Mouse (Mus musculus): ENCODE measurements at regions not wholly inside any gene's neighbourhood (a gene's known extent, or its start where the extent isn't known, plus 50 kb on each side); places are given as distances from the start of the nearest gene placed in this dataset.

DNA sequence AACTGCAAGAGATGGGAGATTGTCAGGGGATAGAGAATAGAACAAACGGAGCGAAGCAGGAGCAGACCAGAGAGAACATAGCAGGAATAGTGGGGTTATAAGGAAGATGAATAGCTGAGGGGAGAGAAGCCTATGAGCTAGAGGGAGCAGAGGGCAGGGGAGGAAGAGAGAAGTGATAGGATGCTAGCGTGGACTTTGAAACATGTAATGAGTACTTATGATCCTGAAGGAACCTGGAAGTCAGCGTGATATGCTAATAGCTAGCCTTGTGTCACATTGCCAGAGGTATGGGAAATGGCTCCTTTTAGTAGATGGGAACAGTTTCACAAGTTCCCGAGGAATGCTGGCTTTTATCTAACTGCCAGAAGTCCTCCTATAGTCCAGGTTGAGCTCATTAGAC lies 51.8 kb downstream of the Calml3 start:
- DNase-seq (ENCODE audit: low read depth, low spot score) = no peak

DNA sequence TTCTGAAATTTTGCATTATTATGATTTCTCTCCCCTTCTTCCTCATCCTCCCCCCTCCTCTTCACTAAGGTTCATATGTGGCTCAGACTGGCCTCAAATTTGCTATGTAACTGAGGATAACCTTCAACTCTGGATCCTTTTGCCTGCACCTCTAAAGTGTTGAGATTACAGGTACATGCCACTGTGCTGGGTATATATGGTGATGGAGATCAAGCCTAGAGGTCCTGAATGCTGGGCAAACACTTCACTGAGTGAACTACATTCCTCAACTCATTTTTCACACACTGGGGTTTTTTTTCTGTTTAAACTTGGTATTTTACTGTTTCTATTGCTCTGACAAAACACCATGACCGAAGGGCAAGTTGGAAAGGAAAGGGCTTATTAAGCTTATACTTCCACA lies 52.9 kb downstream of the Calml3 start:
- DNase-seq (ENCODE audit: low read depth, low spot score) = no peak

DNA sequence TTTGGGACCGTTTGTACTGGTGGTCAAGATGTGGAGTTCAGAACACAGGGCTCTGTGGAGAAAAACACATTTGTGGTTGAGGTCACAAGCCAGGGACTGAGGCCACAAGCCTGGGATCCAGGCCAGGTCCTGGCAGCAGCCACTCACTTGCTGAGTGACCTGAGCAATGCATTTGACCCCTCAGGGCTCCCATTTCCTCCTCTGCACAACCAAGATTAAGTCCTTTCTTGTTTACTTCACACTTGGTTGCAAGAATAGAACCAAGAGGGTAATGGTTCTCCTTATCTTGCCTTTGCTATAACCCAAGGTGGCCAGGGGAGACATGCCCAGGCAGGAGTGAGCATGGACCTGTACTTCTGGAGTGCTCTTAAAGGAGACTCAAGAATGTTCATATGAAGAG lies 53.4 kb downstream of the Calml3 start:
- peak; percentile 70 for DNase-seq (ENCODE audit: low read depth, low spot score)

DNA sequence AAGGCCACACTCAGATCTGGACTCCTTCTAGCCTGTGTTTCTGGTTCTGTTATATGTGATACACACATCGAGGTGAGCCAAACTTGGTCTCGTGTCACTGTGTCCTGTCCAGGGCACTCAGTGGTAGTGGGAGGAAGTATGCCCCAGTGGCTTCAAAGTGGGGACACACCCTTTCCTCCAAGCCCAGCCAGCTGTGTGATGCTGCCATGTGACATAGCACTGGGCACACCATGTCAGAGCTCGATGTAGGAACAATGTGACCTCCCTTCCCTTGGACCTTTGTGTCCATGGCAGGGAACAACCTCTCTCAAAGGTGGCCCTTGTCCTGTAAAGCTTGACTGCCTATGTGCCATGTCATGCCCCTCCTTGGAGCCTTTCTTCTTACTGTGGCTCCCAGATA lies 54.5 kb downstream of the Calml3 start:
- DNase-seq (ENCODE audit: low read depth, low spot score) = no peak

DNA sequence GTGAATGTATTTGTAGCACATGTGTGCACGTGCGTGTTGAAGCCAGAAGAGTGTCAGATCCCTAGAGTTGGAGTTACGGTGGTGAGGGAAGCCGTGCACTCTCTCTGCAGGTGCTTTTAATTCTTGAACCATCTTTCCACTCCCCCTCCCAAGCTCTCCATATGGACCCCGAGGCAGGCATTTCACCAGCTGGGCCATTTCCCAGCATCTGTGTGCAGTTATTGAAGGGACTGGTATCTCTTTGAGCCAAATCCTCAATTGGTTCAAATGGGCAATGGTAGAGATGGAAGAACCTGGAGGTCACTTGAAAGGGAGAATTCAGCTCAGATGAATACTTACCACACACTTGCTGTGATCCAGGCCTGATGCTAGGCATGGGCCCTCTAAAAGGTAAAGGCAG lies 55.3 kb downstream of the Calml3 start:
- no peak for DNase-seq (ENCODE audit: low read depth, low spot score)

DNA sequence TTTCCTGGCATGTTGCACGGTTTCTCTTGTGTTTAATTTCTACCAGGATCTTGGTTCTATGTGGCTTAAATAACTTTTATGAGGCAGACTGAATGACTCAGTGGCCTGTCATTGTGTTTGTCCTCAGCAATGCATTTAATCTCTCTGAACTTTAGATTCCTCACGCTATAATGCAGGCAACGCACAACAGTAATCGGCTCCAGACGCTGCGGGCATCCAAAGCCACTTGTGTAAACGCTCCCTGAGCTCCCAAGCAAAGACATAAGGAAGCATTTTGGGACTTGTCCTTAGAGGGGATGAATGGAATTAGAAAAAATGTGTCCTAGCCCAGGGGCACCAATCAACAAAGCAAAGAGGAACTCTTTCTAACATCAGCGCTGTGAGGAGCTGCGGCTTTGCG lies 57.6 kb downstream of the Calml3 start:
- peak; percentile 83 for DNase-seq (ENCODE audit: low read depth, low spot score)

DNA sequence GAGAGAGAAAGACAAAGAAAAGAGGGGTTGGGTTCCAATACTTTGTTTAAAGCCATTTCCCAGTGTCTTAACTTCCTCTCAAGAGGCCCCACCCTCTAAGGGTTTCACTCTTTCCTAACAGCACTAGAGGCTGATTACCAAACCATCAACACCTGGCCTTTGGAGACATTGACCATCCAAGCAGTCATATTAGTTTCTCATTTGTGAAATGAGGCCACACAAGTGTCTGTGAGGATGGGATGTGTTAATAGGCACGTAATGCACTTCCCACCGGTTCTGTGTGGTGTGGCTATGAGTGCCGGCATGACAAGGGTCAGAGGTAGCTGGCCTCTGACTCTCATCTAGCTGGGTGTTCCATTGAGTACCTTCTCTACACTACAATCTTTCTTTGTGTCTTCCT lies 59.2 kb downstream of the Calml3 start:
- DNase-seq (ENCODE audit: low read depth, low spot score) = no peak

DNA sequence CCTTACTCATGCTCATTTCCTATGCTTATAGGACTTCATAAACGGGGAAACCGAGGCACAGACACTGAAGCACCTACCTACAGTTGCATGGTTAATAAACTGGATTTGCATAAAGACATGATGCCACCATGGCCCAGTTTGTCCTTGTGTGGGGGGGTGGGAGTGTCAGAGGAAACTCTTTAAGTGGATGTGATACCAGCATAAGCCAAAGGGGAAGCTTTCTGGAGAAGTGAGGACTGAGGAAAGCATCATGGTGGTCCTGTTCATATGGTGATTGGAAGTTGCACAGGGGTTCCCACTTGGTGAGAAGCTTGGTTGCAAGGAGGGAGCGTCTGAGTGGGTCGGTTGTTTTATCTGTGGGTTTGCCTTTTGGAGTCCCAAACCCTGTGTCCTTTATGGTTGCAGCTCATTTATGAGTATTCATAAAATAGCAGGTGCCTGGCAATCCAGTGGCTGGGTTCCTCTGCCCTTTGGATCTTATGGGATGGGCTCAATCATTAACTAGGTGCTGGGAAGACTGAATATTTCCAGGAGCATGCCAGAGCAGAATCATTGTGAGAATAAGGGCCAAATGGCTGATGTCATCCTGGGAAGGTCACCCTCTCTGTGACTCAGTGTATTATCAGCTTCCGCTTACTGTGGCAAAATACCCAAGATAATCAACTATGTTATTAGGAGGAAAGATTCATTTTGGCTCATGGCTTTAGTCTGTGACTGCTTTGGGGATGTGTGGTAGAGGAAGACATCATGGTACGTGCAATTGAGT lies 60.2 kb downstream of the Calml3 start:
- DNase-seq (ENCODE audit: low read depth, low spot score) = peak; percentile 67

DNA sequence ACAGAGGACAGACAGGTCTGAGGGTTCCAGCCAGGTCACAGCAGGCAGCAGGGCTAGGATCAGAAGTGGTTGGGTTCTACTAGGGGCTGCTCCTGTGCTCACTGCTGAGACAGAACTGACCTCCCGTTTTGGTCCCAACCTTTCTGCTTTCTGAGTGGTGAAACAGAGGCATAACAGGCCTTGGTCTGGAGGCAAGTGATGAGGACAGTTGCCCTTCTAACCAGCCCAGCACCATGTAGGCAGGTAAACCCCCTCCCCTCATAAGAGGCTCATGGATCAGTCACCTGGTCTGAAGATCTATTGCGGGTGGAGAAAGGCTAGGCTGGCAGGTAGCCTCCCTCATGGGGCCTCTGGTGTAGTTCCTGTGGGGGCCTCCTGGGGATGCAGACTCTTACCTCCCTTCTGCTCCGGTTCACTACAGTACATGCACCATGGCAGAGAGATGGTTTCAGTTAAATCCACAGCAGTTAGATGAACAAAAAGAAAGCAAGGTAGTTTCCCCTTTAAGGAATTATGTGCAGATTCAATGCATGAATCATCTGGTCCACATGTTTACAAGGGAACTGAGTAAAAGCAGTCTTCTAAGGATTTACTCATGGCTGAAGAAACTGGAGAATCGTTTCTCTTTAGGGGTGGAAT lies 61.2 kb downstream of the Calml3 start:
- peak; percentile 74 for DNase-seq (ENCODE audit: low read depth, low spot score)

DNA sequence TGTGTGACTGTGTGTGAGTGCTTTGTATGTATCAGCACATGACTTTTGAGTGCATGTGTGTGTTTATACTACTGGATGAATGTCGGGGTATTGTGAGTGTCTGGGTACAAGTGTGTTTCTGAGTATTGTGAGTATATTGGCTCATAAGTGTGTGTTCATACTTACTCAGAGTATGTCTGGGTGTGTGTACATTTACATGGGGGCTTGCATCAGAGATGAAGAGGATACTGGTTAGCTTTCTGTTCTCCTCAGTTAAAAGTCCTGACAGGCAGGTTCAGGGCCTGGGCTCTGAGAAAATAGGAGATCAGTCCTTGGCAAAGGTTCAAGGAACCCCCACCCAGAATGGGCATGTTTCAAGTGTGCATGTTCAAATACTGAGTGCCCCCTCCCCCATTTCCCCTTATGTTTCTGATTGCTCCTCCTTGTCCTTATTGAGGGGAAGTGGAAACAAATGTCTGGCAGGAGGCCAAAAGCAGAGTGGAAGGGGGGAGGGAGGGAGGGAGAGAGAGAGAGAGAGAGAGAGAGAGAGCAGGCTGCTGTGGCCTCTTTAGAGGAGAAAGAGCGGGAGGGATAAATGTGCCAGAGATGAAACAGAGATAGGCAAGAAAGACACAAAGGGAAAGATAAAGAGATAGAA lies 61.9 kb downstream of the Calml3 start:
- DNase-seq (ENCODE audit: low read depth, low spot score) = no peak

DNA sequence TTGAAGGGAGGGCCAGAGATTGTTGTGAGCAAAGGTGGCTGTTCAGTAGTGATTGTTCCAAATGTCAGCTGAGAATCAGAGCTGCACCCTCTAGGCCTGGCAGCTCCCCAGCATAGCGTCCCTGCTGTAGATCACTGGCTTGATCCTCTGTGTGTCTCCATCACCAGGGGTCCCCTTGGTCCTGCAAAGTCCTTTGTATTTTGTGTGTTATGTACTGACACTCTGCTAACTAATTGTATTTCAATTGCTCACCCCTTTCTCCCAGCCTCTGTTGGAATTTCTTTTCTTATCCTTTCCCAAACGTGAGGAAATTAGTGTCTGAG lies 73.5 kb downstream of the Calml3 start:
- DNase-seq (ENCODE audit: low read depth, low spot score) = no peak

DNA sequence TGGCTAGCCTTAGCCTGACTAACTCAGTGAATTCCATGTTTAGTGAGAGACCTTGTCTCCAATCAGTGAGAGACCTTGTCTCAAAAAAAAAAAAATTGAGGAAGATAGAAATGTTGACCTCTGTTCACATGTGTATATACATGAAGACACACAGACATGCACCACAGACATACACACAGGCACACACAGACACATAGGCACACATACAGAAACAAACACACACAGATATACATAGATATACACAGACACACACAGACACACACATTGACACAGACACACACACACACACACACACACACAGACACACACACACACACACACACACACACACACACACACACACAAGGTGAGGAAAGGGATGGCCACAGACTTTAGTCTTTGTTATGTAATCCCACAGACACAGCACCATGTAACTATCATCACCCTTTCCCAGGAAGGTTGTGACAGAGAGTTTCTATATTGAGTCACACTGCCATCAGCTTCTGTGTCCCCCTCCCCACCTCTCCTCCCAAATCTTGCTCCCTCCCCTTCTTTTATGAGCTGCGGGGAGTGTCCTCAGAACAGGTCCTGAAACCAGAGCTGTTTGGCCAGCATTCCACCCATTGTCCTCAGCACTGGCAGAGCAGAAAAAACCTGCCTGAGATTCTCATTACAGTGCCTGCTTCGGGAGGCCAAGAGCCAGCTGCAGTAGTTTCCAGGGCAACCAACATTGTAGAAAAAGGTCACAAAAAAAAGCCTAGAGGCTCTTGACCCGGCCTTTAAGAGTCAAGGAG lies 74.0 kb downstream of the Calml3 start:
- no peak for DNase-seq (ENCODE audit: low read depth, low spot score)

DNA sequence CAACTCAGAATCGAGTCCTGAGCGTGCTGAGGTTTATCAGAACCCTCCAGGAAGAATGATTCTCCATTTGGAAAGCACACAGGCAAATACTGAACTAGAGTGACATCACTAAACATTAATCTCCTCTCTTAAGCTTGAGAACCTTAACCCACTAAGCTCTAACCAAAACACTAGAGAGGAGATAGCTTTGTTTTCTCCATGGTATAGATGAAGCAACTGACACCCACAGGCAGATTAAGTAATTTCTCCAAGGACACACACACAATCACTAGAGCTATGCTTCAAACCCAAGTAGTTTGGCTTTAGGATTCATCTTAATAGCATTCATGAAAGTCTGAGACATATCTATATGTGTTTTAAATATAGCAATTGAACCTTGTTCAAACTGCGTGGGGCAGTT lies 75.2 kb downstream of the Calml3 start:
- DNase-seq (ENCODE audit: low read depth, low spot score) = no peak

DNA sequence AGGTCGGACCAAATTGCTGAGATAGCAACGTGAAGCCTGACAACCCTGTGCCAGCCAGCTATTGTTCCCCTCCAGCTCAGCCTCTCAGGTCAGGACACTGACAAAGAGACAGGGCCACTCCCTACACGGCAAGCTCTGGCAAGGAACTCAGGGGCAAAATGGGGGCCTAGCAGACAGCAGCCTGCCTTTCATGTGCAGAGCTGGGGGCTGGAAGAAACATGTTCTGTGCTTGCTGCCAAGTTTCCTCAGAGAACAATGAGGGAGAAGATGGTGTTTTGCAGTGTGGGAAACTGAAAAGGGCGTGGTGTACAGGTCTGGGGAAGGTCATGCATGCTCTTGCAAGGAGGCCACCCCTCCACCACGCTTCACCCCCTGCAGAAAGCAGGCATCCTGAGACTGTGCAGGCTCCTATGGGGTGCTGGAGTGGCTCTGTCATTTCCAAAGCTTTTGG lies 77.8 kb downstream of the Calml3 start:
- no peak for DNase-seq (ENCODE audit: low read depth, low spot score)

DNA sequence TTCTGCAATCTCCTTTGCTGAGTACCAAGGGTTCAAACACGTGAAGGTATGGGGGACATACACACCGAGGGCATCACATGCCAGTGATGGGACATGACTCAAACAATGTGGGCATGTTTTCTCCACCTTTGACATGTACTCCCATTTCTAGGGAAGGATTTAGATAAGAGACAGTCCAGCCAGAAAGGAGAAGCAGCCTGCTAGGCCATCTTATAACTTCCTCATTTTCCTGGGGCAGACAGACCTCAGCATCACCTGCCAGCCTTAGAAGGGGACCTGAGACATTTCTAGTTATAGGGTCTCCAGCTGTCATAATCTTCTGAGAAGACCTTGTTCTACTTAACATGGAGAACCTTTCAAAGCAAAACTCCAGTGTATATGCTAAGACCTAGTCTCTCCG lies 78.3 kb downstream of the Calml3 start:
- no peak for DNase-seq (ENCODE audit: low read depth, low spot score)

DNA sequence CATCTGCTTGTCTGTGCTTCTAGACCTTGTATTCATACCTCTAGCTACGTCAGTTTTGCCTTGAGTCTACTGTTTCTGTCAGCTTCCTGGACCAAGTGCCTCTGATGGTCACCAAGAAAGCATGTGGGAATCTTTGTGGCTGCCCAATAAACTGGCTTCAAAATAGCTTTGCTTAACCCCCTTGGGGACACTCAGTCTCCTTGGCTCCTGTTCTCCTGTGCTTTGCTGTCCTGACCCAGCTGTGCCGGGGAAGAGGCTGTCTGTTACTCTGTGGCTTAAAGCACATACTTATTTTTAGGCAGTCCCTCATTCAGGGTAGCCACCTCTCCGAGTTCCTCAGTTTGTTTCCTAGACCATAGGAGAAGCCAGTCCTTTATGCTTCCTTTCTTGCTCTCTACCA lies 79.8 kb downstream of the Calml3 start:
- peak; percentile 18 for DNase-seq (ENCODE audit: low read depth, low spot score)

DNA sequence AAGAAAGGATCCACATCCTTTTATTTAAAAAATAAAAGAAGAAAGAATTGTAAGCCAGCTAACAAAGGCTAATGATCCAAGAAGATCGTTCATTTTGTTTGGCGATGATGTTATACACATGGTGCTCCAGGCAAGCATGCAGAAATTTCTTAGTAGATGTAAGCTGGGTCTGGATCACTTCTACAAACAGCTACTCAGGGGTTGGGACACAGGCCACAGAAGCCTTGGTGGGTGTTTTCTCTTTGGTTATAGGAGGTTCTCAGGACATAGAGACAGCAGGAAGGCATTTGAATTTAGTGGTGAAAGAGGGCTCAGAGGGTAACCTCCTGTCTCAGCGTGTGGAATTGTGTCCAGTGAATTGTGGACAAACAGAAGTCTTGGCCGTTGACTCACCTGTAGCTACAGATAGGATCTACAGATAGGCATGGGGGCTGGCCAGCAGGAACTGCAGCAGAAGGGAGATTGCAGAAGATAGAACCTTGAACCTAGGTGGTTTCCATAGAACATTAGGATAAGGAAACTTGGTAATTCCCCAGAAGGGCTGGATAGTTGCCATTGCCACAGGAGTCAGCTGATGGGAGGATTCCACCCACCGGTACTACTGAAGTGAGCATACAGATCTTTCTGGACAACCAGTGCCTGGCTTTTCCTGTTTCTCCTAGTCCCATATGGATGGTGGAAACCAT lies 80.5 kb downstream of the Calml3 start:
- peak; percentile 50 for DNase-seq (ENCODE audit: low read depth, low spot score)

DNA sequence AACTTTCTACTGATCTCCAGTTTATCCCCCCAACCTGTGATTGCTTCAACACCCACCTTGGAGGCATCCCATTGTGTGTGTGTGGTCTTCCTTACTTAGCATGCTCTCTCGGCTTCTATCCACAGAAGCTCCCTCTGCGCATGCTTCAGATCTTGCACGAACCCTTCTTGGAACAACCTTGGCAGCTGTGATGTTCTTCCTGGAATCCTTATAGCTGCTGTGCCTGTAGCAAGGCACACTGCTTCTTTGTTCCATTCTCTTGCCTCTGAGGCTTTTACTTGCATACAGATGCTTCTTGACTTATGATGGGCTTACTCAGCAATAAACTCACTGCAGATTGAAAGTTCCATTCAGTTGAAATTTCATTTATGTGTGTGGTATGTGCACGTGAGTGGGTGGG lies 81.2 kb downstream of the Asb13 start:
- DNase-seq (ENCODE audit: low read depth, low spot score) = no peak

DNA sequence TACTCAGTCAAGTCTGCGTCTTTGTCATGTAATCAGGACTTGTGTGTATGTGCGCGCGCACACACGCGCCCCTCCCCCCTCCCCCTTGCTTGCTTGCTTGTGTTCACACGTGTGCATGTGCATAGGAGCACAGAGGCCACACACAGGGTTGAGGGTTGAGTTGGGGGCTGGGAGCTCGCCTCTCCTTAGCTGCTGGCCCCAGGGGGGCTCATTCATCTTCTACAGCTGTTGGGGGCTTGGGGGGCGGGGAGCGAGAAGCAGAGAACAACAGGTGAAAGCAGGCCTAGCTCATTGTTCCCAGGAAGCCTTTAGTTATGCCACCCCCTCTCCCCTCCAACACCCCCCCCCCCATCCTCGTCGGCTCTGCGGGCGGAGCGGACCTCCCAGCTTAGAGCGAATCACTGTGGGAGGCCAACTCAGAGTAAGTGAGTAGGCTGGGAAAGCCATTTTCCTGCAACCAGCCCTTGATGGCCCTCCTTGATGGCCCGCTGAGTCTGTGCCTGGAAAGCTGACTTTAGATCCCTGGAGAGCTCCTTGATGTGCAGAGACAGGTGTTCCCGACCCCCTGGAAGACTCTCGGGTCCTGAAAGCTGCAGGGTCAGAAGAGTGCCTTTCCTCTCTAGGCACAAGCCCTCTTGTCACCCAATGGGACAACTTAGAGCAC lies 78.8 kb downstream of the Asb13 start:
- DNase-seq (ENCODE audit: low read depth, low spot score) = no peak

DNA sequence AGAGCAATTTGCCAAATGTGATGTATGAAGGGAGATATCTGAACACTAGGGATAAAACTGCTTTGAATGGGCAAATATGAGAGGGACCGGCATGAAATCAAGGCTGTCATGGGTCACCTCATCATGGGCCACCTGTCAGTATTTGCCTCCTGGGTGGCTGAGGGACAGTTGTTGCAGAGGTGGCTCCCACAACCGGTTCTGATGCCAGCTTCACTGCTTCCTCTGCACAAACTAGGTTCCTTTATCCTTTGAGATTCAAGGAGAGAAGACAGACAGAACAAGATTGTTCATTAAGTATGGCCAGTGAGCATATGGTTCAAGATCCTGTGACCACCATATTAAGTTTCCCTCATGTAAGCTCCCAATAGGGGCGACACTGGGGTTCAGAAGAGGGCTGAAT lies 78.3 kb downstream of the Asb13 start:
- DNase-seq (ENCODE audit: low read depth, low spot score) = no peak

DNA sequence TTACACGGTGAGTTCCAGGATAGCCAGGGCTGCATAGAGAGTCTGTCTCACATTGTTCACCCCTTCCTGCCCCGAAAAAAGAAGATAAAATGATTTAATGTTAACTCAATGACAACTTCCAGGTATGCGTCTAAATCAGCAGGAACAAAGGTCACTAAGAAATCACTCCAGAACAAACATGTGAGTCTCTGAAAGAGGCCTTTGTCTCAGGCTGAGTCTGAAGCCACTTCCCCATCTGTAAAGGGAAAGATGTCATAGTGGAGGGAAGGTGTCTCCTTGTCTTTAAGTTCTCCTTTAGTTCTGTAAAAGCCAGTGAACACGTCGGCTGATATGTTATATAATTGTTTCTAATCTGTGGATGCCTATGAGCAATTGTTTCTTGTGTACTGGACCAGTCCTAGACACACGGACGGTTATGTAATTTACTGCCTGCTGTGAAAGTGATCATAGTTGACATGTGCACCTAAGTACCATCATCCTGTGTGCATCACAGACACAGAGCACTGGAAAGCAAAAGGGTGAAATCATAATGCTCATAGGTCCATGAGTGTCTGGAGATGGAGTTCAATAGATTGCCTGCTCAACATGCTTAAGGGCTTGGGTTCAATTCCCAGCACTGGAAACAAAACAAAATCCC lies 76.3 kb downstream of the Asb13 start:
- no peak for DNase-seq (ENCODE audit: low read depth, low spot score)
